Mouse (Mus musculus) retina, postnatal 1 day (tissue): ENCODE results near the gene Vtn.
"Not testable (repeated sequence)": the region's sequence is repeated elsewhere in the genome, so short reads cannot be mapped to it uniquely, and the experiment has no call there.

Experiments used
- DNase-seq: peaks from one replicate; pipeline ENCODE4 v3.0.0-alpha.2; 2012

Vtn gene

DNA sequence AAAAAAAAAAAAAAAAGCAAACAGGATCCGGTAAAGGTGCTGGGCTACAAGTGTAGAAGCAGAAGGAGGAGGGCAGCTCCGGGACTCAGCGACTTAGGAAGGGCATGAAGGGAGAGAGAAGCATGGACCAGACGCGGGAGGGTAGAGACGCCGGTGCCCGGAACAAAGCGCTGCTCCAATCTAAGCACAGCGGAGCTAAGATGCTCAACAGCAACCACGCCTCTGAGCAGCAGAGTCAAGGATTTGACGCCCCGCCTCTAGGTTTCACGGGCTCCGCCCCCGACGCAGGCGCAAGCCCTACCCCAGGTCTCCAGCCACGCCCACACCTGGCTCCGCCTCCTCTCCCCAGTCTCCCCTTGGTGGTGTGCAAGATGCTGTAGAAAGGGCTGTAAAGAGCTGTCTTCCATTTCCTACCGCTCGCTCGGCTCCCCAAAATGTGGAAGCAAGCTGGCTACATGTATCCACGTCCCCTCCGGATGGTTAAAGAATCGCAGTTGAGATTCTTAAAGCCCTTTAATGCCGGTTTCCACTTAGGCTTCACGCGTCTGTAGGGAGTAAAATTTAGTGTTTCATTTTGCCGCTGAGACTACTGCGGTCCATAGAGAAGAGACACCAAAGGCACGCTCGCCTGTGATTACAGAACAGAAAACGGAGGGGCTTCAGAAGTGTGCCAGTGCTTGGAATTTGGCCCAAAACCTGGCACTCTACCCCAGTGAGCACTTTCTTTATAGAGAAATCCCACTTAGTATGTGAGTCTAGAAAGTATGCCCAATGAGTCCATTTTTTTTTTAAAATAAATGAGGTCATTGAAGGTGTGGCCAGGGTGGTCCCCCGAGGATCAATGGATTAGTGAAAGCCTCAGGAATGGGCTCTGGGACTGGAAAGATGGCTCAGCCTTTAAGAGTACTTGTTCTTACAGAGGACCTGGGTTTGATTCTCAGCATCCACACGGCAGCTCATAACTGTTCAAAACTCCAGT, 1.1 kb upstream of the Vtn start, which contains the start of gene Sarm1:
Gene Sarm1 (minus strand): TSS at position 211 of the 979 bp plus-strand sequence.
- DNase-seq, result peak; percentile 97

DNA sequence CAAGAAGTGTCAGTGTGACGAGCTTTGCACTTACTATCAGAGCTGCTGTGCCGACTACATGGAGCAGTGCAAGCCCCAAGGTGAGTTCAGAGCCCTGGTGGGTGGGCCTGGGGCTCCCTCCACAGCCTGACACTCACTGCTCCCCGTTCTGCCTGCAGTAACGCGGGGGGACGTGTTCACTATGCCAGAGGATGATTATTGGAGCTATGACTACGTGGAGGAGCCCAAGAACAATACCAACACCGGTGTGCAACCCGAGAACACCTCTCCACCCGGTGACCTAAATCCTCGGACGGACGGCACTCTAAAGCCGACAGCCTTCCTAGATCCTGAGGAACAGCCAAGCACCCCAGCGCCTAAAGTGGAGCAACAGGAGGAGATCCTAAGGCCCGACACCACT, 652 bp downstream of the Vtn start:
- DNase-seq, result no peak

DNA sequence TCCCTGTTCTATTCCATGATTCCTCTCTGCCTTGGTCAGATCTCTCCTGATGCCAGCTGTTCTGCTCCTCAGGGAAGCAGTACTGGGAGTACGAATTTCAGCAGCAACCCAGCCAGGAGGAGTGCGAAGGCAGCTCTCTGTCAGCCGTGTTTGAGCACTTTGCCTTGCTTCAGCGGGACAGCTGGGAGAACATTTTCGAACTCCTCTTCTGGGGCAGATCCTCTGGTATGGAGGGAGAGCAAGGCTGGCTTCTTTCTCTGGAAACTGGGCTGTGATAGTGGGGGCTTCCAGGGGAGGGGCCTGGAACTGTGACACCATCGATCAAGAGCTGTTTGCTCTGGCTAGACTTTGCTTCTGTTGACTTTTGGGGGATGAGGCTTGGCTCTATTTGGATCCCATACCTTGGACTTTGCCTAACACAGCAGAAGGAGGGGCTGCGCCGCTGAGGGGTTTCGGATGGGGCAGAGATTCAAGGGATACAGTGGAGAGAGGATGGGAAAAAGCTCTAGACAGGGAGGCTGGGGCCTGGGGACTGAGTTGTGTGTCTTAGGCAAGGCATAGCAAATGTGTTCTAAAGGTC, 1.8 kb downstream of the Vtn start:
- DNase-seq, result no peak

DNA sequence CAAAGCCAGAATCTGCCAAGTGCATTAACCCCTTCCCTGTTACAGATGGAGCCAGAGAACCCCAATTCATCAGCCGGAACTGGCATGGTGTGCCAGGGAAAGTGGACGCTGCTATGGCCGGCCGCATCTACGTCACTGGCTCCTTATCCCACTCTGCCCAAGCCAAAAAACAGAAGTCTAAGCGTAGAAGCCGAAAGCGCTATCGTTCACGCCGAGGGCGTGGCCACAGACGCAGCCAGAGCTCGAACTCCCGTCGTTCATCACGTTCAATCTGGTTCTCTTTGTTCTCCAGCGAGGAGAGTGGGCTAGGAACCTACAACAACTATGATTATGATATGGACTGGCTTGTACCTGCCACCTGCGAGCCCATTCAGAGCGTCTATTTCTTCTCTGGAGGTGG, 2.6 kb downstream of the Vtn start:
- no peak for DNase-seq

- DNase-seq, result peak; percentile 18
Observed at GRCm38 (mm10) chr11:78502909-78503650, 4.2 kb downstream of the Vtn start, which contains the start of gene Sebox. Gene Sebox (plus strand): TSS chr11:78503447.

DNA sequence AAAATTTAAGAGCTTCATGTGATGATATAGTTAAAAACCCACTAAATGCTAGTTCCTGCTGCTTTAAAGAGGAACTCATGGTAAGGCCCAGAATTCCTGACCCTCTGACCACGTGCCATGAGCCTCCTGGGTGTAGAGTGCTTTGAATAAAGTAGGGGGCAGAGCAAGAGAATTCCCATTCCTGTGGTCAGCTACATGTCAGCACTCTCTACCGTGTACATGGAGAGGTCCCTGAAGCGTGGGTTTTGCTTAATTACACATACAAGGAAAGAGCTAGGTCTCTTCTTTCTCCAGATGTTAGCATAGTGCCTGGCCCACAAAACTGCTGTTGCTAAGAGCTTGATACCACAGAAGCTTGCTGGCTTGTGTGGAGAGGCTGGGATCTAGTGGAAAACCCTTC, 6.5 kb downstream of the Vtn start:
- no peak for DNase-seq

DNA sequence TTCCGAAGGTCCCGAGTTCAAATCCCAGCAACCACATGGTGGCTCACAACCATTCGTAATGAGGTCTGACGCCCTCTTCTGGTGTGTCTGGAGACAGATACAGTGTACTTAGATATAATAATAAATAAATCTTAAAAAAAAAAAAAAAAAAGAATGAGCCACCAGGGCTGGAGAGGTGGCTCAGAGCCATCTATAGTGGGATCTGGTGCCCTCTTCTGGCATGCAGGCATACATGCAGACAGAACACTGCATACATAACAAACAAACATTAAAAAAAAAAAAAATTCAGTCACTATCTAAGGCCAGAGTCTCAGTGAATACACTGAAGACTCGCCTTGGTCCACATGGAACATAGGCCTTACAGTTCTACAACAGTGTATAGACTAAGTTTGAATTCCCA, 10.3 kb downstream of the Vtn start:
- DNase-seq, result peak; percentile 43

GRCm38 (mm10) chr11:78512025-78512957, 13.4 kb downstream of the Vtn start, which contains the start of the genes Tmem199 and Poldip2:
Gene Tmem199 (minus strand): TSS chr11:78512172.
Gene Poldip2 (plus strand): TSS chr11:78512193.
- DNase-seq, result peak; percentile 97

- no peak for DNase-seq
Observed at GRCm38 (mm10) chr11:78513106-78513790, 14.4 kb downstream of the Vtn start.

DNA sequence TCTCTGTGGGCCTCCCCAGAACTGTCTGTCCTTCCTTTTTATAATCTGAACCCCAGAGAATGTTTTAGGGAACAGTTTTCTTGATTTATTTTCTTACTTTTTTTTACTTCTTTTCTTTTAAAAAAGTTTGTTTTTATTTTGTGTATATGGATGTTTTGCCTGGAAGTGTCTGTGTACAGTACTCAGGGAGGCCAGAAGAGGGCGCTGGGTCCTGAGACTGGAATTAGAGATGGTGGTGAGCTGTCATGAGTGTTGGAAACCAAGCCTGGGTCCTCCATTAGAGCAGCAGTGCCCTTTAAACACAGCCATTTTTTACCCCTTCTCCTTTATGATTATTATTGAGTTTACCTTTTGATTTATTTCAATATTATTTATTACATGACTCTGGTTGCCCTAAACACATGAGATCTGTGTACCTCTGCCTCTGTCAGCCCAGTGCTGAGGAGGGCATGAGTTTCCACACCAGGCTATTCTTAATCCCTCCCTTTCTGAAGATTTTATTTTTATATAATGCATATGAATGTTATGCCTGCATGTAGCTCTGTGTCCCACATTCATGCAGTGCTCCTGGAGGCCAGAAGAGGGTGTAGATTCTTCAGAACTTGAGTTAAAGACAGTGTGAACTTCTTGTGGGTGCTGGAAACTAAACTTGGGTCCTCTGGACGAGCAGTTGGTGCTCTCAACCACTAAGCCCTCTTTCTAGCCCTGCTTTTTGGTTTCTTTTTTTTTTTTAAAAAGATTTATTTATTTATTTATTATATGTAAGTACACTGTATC, 16.8 kb downstream of the Vtn start:
- DNase-seq, result no peak

- no peak for DNase-seq
Observed at GRCm38 (mm10) chr11:78518931-78519330, 20.0 kb downstream of the Vtn start.

- DNase-seq, result no peak
Observed at GRCm38 (mm10) chr11:78521880-78522279, 23.0 kb downstream of the Vtn start.

GRCm38 (mm10) chr11:78522481-78522997, 23.6 kb downstream of the Vtn start:
- DNase-seq, result peak; percentile 36

- DNase-seq, result no peak
Observed at GRCm38 (mm10) chr11:78523241-78523955, 24.5 kb downstream of the Vtn start.

GRCm38 (mm10) chr11:78524838-78525237, 25.9 kb downstream of the Vtn start:
- DNase-seq, result no peak

DNA sequence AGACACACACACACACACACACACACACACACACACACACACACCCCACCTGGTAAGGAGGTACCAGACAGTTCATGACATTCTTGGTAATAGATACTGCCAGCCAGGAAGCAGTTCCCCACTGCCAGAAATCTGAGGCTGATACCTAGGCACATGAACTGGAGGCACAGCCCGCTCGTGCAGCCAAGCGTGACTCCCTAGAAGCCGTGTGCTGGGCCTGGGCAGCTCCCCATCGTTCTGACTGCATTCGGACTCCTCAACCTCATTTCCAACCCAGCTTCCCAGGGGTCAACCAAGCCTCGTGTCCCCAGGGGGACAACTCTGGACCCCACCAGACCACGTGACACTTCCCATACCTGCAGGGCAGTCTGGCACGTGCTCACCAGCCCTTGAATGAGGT, 29.8 kb downstream of the Vtn start:
- no peak for DNase-seq

DNA sequence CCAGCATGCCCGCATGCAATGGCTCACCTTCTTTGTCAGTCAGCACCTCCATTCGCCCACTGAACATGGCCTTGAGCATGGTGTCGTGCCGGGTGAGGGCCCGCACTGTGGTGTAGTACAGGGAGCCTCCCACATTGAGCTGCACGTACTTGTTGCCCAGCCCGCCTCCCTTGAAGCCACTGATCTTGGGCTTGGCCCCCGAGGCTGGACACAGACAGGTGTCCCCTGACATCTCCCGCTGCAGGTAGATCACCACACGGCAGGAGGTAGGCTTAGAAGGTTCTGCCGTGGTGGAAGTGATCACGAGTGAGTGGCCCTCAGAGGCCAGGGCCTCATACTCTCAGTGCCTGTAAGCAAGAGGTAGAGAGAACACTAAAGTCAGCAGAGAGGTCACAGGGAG, 31.1 kb downstream of the Vtn start:
- DNase-seq, result no peak

GRCm38 (mm10) chr11:78531046-78531445, 32.2 kb downstream of the Vtn start:
- DNase-seq, result no peak

- not testable (repeated sequence) for DNase-seq
Observed at GRCm38 (mm10) chr11:78531515-78531914, 32.6 kb downstream of the Vtn start.

DNA sequence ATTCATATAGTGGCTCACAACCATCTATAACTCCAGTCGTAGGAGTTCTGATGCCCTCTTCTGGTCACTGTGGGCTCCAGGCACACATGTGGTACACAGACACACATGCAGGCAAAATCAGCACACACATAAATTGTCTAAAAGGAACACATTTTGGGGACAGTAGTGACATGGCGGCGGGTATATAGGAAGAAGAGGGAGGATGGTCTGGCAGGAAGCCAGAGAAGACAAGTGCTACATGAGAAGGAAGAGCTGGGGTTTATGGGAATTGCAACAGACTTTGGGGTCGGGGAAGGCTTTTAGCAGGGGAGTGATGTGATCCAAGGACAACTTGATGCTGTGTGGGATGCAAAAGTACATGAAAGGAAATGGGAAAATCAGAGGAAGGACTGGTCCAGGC, 35.6 kb downstream of the Vtn start:
- no peak for DNase-seq
